Mouse (Mus musculus): ENCODE measurements at regions not wholly inside any gene's neighbourhood (a gene's known extent, or its start where the extent isn't known, plus 50 kb on each side); places are given as distances from the start of the nearest gene placed in this dataset.

- no peaks in the 10 kb centered on the region for H3K4me1 ChIP-seq (ENCODE audit: control insufficient read depth, insufficient read depth, low read length)
- no peak overlapping the region for H3K4me3 ChIP-seq (ENCODE audit: low read depth, low read length)
- no peaks in the 10 kb centered on the region for H3K36me3 ChIP-seq (ENCODE audit: control insufficient read depth, insufficient read depth, low read length, poor library complexity, severe bottlenecking)
- no peak overlapping the region for H3K27ac ChIP-seq (ENCODE audit: insufficient read depth, low read length)
- no peaks in the 10 kb centered on the region for H3K27me3 ChIP-seq (ENCODE audit: control insufficient read depth, insufficient read depth, low read length, poor library complexity, severe bottlenecking)
- no peaks in the 10 kb centered on the region for H3K9me3 ChIP-seq (replicated peaks; ENCODE audit: control insufficient read depth, insufficient read depth, low read length, poor library complexity, severe bottlenecking)
- H3K9ac ChIP-seq (ENCODE audit: low read depth, poor library complexity, severe bottlenecking): no peak overlapping the region
- TF ChIP-seq POLR2A (IDR thresholded peaks at IDR 0.05; ENCODE audit: insufficient read depth, low read length) (no peak), CTCF (IDR thresholded peaks at IDR 0.05; ENCODE audit: low read depth, low read length) (no peak), EP300 (IDR thresholded peaks at IDR 0.05; ENCODE audit: insufficient read depth, low read depth, low read length) (no peak)
These were observed 279.2 kb upstream of the Clnk start for GRCm38 (mm10) chr5:39155763-39156162.

GRCm38 (mm10) chr5:39153291-39153794 is 276.7 kb upstream of the Clnk start:
- Histone ChIP-seq H3K27ac (ENCODE audit: insufficient read depth, low read length) (no peak overlapping the region), H3K4me1 (ENCODE audit: control insufficient read depth, insufficient read depth, low read length) (no peaks in the 10 kb centered on the region), H3K4me3 (ENCODE audit: low read depth, low read length) (no peak overlapping the region), H3K27me3 (ENCODE audit: control insufficient read depth, insufficient read depth, low read length, poor library complexity, severe bottlenecking) (no peaks in the 10 kb centered on the region), H3K36me3 (ENCODE audit: control insufficient read depth, insufficient read depth, low read length, poor library complexity, severe bottlenecking) (no peaks in the 10 kb centered on the region), H3K9ac (ENCODE audit: low read depth, poor library complexity, severe bottlenecking) (no peak overlapping the region), H3K9me3 (replicated peaks; ENCODE audit: control insufficient read depth, insufficient read depth, low read length, poor library complexity, severe bottlenecking) (no peaks in the 10 kb centered on the region)
- TF ChIP-seq POLR2A (IDR thresholded peaks at IDR 0.05; ENCODE audit: insufficient read depth, low read length) (no peak), CTCF (IDR thresholded peaks at IDR 0.05; ENCODE audit: low read depth, low read length) (no peak)

- TF ChIP-seq POLR2A (IDR thresholded peaks at IDR 0.05; ENCODE audit: insufficient read depth, low read length) (no peak), CTCF (IDR thresholded peaks at IDR 0.05; ENCODE audit: low read depth, low read length) (no peak), EP300 (IDR thresholded peaks at IDR 0.05; ENCODE audit: insufficient read depth, low read depth, low read length) (no peak)
- no peaks in the 10 kb centered on the region for H3K4me1 ChIP-seq (ENCODE audit: control insufficient read depth, insufficient read depth, low read length)
- H3K4me3 ChIP-seq (ENCODE audit: low read depth, low read length): no peak overlapping the region
- H3K9ac ChIP-seq (ENCODE audit: low read depth, poor library complexity, severe bottlenecking): no peak overlapping the region
- no peaks in the 10 kb centered on the region for H3K36me3 ChIP-seq (ENCODE audit: control insufficient read depth, insufficient read depth, low read length, poor library complexity, severe bottlenecking)
- H3K27ac ChIP-seq (ENCODE audit: insufficient read depth, low read length): no peak overlapping the region
- H3K27me3 ChIP-seq (ENCODE audit: control insufficient read depth, insufficient read depth, low read length, poor library complexity, severe bottlenecking): no peaks in the 10 kb centered on the region
- no peaks in the 10 kb centered on the region for H3K9me3 ChIP-seq (replicated peaks; ENCODE audit: control insufficient read depth, insufficient read depth, low read length, poor library complexity, severe bottlenecking)
These were observed 275.3 kb upstream of the Clnk start for GRCm38 (mm10) chr5:39151917-39152316.

DNA sequence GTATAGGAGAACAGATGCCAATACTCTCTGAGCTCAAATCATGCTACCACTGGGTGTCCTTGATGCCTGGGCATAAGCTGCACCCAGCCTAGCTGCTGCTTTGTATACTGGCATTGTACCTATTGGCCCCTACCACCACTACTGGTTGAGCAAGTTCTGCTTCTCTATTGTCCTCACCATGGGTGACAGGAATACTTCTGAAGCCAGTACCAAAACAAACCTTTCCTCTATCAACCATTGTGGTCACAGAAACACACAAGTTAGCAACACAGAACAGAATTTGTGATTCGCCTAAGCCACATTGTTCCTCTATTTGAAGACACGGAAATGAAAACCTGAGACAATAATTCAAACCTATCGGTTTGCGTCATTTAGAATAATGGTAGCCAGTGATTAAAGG is 274.3 kb upstream of the Clnk start:
- H3K27me3 ChIP-seq (ENCODE audit: control insufficient read depth, insufficient read depth, low read length, poor library complexity, severe bottlenecking): no peaks in the 10 kb centered on the region; the same call in 1 of the 2 replicates
- TF ChIP-seq POLR2A (IDR thresholded peaks at IDR 0.05; ENCODE audit: insufficient read depth, low read length) (no peak), CTCF (IDR thresholded peaks at IDR 0.05; ENCODE audit: low read depth, low read length) (no peak), EP300 (IDR thresholded peaks at IDR 0.05; ENCODE audit: insufficient read depth, low read depth, low read length) (no peak)
- no peaks in the 10 kb centered on the region for H3K4me1 ChIP-seq (ENCODE audit: control insufficient read depth, insufficient read depth, low read length)
- H3K27ac ChIP-seq (ENCODE audit: insufficient read depth, low read length): no peak overlapping the region
- no peak overlapping the region for H3K9ac ChIP-seq (ENCODE audit: low read depth, poor library complexity, severe bottlenecking)
- no peak overlapping the region for H3K4me3 ChIP-seq (ENCODE audit: low read depth, low read length)
- no peaks in the 10 kb centered on the region for H3K9me3 ChIP-seq (replicated peaks; ENCODE audit: control insufficient read depth, insufficient read depth, low read length, poor library complexity, severe bottlenecking)
- H3K36me3 ChIP-seq (ENCODE audit: control insufficient read depth, insufficient read depth, low read length, poor library complexity, severe bottlenecking): no peaks in the 10 kb centered on the region

DNA sequence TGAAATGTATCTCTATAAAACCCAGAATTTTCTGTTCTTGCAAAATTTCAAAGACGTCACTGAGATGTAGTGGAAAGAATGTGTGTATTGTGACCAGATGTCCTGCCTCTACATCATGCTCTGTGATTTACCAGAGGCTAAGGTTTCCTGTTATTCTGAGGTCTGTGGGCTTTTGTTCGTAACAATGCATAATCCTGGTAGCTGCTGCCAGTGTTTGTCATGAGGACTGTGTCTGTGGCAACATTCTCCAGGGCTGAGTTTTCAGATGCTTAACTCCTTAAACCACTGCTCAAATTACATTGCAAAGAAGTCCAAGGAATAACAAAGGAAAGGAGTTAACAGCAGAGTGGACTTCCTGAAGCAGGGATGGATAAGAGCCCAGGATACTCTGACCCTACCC is 269.0 kb upstream of the Clnk start:
- Histone ChIP-seq H3K4me1 (ENCODE audit: control insufficient read depth, insufficient read depth, low read length) (no peaks in the 10 kb centered on the region), H3K4me3 (ENCODE audit: low read depth, low read length) (no peak overlapping the region), H3K27ac (ENCODE audit: insufficient read depth, low read length) (no peak overlapping the region), H3K9me3 (replicated peaks; ENCODE audit: control insufficient read depth, insufficient read depth, low read length, poor library complexity, severe bottlenecking) (no peaks in the 10 kb centered on the region), H3K36me3 (ENCODE audit: control insufficient read depth, insufficient read depth, low read length, poor library complexity, severe bottlenecking) (no peaks in the 10 kb centered on the region), H3K27me3 (ENCODE audit: control insufficient read depth, insufficient read depth, low read length, poor library complexity, severe bottlenecking) (no peaks in the 10 kb centered on the region; the same call in 1 of the 2 replicates), H3K9ac (ENCODE audit: low read depth, poor library complexity, severe bottlenecking) (no peak overlapping the region)
- no peak for TF ChIP-seq EP300 (IDR thresholded peaks at IDR 0.05; ENCODE audit: insufficient read depth, low read depth, low read length)
- no peak for TF ChIP-seq CTCF (IDR thresholded peaks at IDR 0.05; ENCODE audit: low read depth, low read length)
- no peak for TF ChIP-seq POLR2A (IDR thresholded peaks at IDR 0.05; ENCODE audit: insufficient read depth, low read length)

- Histone ChIP-seq H3K4me3 (ENCODE audit: low read depth, low read length) (no peak overlapping the region), H3K27ac (ENCODE audit: insufficient read depth, low read length) (no peak overlapping the region), H3K36me3 (ENCODE audit: control insufficient read depth, insufficient read depth, low read length, poor library complexity, severe bottlenecking) (no peaks in the 10 kb centered on the region), H3K4me1 (ENCODE audit: control insufficient read depth, insufficient read depth, low read length) (no peaks in the 10 kb centered on the region), H3K9me3 (replicated peaks; ENCODE audit: control insufficient read depth, insufficient read depth, low read length, poor library complexity, severe bottlenecking) (no peaks in the 10 kb centered on the region), H3K27me3 (ENCODE audit: control insufficient read depth, insufficient read depth, low read length, poor library complexity, severe bottlenecking) (no peaks in the 10 kb centered on the region; the same call in none of the 2 replicates), H3K9ac (ENCODE audit: low read depth, poor library complexity, severe bottlenecking) (no peak overlapping the region)
- no peak for TF ChIP-seq POLR2A (IDR thresholded peaks at IDR 0.05; ENCODE audit: insufficient read depth, low read length)
- TF ChIP-seq EP300 (IDR thresholded peaks at IDR 0.05; ENCODE audit: insufficient read depth, low read depth, low read length): no peak
- TF ChIP-seq CTCF (IDR thresholded peaks at IDR 0.05; ENCODE audit: low read depth, low read length): no peak
These were observed 267.6 kb upstream of the Clnk start for GRCm38 (mm10) chr5:39144225-39144624.

Data from ES-Bruce4 (cell line).